Mouse (Mus musculus): Measurements from ENCODE around the gene Gm27021. TPM values are rescaled to one million over a fixed set of nuclear protein-coding genes. Genes with fewer than 3 reads are reported as not detected.

Gene Gm27021
- polyA plus RNA-seq, 1 experiment, result 3.0 TPM

DNA sequence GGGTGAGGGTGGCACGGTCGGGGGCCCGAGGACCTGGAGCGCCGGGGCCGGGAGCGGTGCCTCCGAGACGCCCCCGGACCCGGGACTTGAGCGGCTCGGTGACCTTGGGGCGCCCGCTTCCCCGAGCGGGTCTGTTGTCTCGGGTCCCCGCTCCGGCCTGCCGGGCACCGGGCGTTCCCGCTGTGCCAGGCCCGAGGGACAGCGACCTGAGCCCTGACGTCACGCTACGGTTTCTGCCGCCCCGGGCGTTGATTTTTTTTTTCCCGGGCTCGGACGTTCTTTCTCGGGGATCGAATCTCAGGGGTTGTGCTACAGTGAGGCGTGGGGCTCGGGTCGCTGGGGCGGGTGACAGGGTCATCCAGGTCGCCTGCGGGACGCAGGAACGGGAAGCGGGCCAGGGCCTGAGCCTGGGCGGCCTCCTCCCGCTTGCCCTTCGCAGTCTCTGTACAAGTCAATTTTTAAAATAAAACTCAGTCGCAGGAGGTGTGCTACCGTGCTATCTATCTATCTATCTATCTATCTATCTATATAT, 561 bp upstream of the Gm27021 start, which contains the start of gene Emc8:
Gene Emc8, minus strand, starts transcription at position 200 of the 532 bp plus-strand sequence.
- TF ChIP-seq GATA1 (IDR thresholded peaks at IDR 0.05; ENCODE audit: low read length), result no peak

- no peak for TF ChIP-seq GATA1 (IDR thresholded peaks at IDR 0.05; ENCODE audit: low read length)
These were observed 940 bp downstream of the Gm27021 start for GRCm38 (mm10) chr8:120666807-120667470.

DNA sequence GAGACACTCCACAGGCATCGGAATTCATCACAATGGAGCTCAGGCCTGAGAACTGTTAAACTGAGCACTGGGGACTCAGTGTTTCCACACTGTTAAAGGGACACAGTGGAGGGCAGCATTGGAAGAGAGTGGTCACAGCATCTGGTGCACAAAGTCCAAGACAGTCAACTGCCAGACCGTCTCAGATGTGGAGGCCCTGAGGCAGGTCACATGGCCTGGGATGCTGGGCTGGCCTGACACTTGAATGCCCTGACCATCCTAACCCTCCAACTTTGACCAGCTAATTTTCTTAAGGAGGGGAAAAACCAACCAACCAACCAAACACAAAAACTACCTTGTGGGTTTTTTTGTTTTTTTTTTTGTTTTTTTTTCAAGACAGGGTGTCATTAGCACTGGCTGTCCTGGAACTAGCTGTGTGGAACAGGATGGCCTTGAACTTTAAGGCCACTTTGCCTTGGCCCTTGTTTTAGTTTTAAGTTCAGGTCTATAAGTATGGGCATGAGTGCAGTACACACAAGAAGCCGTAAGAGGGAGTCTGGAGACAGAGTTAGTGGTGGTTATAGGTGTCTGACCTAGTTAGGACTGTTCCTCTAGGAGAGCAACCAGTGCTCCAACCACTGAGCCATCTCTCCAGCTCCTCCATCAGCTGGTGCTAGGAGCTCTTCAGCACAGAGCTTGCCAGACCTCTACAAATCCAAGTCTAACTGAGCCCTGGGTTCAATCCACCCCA, 2.0 kb downstream of the Gm27021 start:
- TF ChIP-seq GATA1 (IDR thresholded peaks at IDR 0.05; ENCODE audit: low read length), result no peak

- no peak for TF ChIP-seq GATA1 (IDR thresholded peaks at IDR 0.05; ENCODE audit: low read length)
These were observed 3.3 kb downstream of the Gm27021 start for GRCm38 (mm10) chr8:120664566-120664965.

DNA sequence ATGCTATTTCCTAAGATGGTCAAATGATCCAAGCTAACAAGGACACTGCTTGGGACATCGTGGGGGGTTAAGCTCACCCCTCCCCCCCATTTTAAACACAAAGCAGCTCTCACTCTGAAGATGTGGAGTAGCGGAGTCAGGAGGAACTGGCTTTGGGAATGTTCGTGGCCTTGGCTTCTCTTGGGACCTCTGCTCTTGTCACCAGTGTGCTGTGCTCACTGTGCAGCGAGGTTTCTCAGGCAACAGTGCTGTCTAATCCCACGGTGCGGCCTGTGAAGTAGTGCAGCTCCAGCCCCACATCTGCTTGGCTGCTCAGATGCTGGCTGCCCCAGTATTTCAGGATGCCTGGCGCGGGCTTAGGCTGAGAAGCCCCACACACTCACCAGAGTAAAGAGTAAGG, 10.5 kb downstream of the Gm27021 start:
- no peak for TF ChIP-seq GATA1 (IDR thresholded peaks at IDR 0.05; ENCODE audit: low read length)

DNA sequence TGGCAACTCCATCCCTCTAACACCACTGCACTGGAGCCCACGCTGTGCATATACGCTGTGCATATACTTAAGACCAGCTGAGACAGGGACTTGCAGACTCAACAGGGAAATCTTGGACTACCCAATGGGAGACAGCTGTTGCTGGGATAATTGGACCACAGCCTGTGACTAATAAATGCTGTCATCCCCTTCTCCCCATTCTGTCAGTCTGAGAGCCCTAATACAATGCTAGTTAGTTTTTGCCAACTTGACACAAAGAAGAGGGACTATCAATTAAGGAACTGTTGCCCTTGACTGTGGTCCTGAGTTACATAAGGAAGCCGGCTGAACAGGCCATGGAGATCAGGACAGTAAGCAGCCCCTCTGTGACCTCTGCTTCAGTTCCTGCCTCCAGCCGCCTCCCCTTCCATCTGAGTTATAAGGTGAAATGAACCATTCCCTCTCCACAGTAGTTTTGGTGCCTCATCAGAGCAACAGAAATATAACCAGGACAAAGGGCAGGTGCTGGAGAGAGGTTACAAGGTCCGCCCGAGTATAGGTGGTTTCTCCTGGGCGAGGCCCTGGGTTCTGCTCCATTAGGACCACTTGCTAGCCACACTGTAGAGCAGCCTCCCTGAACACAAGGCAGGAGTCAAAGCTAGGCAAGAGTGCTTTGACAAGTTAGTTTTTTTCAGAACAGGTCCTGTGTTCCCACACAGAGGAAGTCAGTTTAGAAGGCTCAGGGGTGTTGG, 11.4 kb downstream of the Gm27021 start:
- TF ChIP-seq GATA1 (IDR thresholded peaks at IDR 0.05; ENCODE audit: low read length), result no peak

GRCm38 (mm10) chr8:120647532-120647931, 20.3 kb downstream of the Gm27021 start, which contains the start of gene 1190005I06Rik:
1190005I06Rik (minus strand) TSS chr8:120647632.
- TF ChIP-seq GATA1 (IDR thresholded peaks at IDR 0.05; ENCODE audit: low read length), result no peak

DNA sequence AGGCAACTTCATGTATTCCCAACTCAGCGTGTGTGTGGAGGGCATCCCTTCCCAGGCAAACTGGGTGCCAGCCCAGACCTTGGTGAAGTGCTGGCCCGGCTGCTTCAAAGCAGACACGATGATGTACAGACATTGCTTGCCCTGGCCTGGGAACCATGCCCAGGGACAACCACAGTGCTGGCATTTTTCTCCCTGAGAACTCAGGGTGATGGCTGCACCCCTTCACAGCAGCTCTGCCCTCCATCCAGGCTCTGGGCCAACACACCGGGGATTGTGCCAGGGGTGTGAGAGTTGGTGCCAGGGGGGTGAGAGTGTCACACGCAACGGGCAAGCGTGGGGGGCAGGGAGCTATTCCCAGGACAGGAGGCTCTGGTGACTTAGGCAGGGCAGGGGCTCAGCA, 23.2 kb downstream of the Gm27021 start:
- TF ChIP-seq GATA1 (IDR thresholded peaks at IDR 0.05; ENCODE audit: low read length), result no peak

DNA sequence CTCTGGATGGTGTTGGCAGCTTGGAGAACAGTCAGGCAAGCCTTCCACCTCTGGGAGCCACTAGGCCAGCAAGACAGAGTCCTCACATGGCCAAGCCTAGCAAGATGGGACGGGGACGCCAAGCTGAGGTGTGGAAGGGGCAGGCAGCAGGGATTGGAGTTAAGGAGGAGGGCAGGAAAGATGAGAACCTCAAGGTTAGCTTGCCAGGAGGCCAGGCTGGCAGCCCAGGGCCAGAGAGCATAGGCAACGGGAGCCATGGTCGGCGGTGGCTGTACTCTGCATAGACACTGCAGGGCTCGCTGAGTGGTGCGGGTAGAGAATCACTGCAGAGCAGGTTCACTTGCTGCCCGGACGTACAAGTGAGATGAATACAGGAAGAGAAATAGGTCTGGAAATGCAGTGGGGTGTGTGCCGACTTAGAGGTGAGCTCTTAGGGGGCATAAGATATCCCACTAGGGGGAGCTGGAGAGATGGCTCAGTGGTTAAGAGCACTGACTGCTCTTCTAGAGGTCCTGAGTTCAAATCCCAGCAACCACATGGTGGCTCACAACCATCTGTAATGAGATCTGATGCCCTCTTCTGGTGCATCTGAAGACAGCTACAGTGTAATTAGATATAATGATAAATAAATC, 25.7 kb downstream of the Gm27021 start:
- no peak for TF ChIP-seq GATA1 (IDR thresholded peaks at IDR 0.05; ENCODE audit: low read length)

DNA sequence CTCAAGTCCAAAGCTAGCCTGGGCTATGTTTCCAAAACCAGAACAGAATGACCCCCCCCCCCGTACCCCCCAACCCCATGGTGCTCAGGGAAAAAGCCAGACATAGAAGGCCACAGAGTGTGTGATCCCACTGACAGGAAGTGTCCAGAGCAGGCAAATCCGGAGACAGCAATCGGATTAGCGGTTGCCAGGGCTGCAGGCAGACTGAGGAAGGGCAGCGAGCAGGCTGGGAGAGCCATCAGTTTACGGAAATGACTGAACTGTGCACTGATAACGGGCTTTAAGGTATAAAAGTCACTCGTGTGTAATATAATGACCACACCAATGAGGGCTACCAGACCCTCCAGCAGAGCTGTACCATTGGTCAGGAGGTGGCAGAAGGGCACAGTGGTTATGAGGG, 26.6 kb downstream of the Gm27021 start:
- TF ChIP-seq GATA1 (IDR thresholded peaks at IDR 0.05; ENCODE audit: low read length), result no peak

DNA sequence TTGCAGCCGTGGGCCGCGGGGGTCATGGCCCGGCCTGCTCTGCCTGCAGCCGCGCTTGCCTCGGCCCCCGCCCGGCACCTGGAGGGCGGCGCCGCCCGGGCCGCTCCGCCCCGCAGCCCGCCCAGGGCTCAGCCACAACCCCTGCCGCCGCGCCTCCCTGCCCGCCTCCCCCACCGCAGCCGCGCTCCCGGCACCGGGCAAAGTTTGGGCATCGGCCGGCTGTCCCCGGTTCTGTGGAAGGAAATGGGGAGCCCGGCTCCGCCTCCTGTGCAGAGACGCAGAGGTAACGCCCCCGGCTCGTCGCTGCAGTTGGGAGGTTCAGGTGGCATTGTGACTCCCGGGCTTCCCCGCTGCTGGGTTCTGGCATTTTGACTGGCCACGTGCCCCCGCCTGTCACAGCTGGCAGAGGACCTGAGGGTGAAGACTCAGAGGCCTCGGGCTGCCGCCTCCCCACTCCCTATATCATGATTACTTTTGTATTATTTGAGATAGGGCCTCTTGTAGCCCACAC, 33.5 kb downstream of the Gm27021 start:
- TF ChIP-seq GATA1 (IDR thresholded peaks at IDR 0.05; ENCODE audit: low read length), result no peak

- no peak for TF ChIP-seq GATA1 (IDR thresholded peaks at IDR 0.05; ENCODE audit: low read length)
These were observed 34.1 kb downstream of the Gm27021 start for GRCm38 (mm10) chr8:120633665-120634271.

DNA sequence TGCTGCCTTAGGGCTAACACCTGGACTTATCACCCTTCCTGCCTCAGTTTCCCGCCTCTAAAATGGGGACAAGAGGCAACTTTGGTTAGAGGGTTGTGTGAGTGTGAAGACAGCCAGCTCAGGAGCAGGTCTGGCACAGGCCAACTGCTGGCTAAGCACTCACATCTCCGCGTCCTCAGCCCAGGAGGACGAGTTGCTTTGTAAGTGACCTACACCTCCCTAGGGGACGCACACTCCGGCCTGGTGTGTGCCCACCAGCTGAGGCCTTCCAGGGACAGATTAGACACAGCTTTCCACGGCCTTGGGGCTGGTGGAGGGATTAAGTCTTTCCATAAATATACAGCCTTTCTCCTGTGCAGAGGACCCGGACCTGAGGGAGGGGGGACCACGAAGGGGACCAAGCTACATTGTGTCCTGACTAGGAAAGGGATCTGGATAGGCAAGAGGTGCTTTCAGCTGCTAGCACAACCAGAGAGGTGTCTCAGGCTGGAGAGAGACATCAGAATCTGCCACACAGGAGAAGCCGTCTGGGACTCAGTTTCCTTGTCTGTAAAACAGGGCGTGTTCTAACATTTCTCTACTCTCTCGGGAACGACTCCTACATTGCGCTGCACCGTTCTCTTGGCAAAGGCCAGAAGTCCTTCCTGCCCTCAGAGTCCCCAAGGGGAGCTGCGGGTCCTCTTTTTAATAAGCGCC, 34.8 kb downstream of the Gm27021 start:
- TF ChIP-seq GATA1 (IDR thresholded peaks at IDR 0.05; ENCODE audit: low read length), result no peak
